Mouse (Mus musculus) spleen, postnatal 4 days (tissue): ENCODE results near the gene Tmem208.
A peak's percentile ranks its signal among the peaks of the same experiment; 100 is the strongest.

ENCODE experiments used
- DNase-seq, 2 experiments: peaks; one replicate each; pipeline ENCODE4 v3.0.0; 2022; ENCODE audit warnings: low spot score in 2 of 2

The Tmem208 gene

DNA sequence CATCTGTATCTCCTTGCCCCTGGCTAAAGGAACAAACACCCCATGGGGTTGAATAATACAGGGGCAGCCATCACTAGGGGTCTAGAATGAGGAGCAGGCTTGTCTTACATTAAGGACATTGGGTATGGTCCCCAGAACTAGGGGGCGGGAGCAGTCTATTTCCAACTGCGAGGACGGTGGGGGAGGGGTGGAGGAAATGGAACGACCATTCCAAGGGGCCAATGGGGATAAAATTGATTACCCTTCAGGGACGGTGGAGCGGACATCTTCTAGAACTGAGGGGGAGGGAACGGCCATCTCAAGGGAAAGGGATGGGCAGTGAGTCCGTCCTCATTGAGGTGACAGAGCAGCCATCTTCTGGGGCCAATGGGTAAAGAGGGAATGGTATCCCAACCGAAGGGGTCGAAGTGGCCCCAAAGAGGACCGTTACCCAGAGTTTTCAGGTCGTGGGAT is 487 bp upstream of the Tmem208 start:
- no peak for DNase-seq

DNA sequence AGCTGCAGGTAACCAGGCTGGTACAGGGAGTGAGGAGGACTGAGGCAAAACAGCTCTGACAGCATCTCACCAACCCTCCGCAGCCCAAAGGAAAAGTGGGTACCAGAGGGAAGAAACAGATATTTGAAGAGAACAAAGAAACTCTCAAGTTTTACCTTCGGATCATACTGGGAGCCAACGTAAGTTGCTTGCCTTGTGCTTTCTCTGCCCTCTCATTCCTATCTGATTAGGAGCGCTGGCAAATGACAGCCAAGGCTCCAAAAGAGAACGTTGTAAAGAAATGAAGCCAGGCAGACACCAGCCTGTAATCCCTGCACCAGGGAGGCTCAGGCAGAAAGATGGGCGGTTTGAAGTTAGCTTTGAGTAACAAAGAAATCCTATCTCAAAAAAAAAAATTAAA is 814 bp downstream of the Tmem208 start:
- DNase-seq = no peak

DNA sequence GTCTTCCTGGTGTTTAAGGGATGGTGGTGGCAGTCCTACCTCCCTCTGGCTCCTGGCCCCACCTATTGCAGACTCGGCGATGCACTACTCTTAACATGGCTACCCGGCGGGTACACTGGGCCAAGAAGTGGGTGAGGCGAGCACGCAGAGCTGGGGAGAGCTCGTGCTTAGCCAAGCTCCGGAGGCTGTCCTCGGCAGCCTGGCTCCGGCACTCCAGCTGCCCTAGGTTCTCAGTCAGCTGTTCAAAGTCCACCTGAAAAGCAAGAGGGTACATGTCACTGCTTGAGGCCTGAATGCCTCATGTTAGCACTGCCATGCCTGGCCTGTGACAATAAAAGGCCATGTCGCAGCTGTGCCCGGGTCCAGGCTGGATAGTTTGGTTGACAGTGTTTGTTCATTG is 4.2 kb downstream of the Tmem208 start:
- no peak for DNase-seq

DNA sequence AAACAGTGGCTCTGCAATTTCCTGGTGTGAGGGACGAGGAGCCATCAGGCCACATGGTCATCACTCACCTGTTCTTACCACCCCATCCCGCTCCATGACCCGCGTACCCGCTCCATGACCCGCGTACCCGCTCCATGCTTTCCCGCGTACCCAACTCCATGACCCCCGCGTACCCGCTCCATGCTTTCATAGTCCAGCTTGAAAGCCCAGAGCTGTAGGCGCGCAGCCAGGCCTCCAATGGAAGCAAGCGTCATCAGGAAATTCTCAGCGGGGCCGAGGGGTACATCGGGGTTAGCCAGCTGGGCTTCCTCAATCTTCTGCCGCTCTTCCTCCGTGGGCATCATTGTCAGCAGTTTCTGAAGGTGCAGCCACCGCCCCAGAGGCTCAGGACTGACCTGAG is 5.3 kb downstream of the Tmem208 start:
- DNase-seq = no peak

DNA sequence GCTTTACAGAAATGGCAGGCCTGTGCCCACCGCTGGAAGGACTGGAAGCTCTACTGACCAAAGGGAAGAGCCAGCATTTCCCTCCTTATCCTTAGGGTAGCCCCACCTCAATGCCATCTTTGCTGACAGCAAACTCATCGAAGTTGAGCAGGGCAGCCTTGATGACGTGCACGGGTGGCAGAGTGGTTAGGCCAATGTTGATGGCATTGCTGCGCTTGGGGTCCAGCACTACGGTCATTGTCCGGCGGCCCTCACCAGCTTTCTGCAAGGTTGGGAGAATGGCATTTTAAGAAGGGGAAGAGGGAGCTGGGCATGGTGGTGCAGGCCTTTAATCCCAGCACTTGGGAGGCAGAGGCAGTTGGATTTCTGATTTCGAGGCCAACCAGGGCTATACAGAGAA is 5.8 kb downstream of the Tmem208 start:
- DNase-seq = no peak

DNA sequence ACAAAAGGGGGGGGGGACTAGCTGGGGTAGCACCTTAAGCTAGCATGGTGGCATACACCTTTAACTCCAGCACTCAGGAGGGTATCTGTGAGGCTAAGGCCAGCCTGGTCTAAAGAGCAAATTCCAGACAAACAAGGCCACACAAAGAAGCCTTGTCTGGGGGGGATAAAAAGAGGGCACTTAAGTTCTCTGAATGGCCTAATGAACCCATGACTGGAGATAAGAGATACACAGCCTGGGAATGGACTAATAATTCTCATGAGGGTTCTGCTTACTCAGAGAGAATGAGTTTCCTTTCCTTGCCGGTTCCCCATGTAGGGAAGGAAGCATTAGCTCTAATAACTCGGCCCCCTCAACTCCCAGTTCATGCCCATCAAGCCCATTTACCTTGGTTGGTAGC is 6.4 kb downstream of the Tmem208 start:
- DNase-seq = no peak

DNA sequence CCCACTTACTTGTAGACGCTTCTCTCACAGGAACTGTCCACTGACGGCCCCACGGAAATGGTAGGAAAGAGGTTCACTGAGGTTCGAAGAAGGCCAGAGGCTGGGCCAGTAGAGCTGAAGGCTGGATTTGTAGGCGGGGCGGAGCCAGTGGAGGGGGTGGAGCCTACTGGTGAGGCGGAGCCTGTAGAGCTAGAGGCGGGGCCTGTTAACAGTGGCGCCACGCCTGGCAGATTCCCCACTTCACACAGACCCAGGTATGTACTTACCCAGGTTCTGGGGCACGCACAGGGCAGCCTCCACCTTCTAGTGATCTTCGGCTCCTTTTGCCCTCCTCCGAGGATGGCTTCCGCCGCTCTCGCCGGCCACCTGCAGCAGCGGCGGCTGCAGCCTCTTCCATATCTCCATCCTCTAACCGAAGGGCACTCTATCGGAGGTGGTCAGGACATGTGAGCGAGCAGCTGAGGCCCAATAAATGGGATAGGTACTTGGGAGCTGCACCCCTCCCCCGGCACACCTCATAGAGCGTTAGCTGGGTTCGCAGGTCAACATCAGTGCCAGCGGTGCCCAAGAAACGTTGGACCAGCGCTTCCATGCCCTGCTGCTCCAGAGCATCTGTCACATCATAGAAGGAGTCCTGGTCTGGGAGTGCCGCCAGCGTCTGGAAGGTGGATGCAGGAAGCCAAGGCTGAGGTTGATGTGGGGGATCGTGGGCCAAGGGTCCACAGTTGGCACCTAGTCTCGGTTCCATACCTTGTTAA is 10.4 kb downstream of the Tmem208 start:
- no peak for DNase-seq

DNA sequence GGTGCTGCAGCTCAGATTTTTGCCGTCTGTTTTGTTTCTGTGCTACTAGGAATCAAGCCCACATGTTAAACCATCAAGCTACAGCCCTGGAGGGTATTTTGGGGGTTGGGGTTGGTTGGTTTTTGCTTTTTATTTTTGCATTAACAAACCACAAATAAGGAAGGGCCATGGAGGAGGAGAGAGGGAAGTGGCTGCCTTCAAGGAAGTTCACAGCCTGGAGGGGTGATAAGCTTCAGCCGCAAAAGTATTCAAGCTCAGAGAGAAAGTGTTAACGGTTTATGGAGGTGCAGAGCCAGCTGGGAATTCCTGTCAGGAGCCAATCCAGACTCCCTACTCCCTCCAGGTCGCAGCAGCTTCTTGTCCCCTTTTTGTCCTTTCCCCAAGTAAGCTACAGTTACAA is 12.8 kb downstream of the Tmem208 start:
- DNase-seq = no peak

DNA sequence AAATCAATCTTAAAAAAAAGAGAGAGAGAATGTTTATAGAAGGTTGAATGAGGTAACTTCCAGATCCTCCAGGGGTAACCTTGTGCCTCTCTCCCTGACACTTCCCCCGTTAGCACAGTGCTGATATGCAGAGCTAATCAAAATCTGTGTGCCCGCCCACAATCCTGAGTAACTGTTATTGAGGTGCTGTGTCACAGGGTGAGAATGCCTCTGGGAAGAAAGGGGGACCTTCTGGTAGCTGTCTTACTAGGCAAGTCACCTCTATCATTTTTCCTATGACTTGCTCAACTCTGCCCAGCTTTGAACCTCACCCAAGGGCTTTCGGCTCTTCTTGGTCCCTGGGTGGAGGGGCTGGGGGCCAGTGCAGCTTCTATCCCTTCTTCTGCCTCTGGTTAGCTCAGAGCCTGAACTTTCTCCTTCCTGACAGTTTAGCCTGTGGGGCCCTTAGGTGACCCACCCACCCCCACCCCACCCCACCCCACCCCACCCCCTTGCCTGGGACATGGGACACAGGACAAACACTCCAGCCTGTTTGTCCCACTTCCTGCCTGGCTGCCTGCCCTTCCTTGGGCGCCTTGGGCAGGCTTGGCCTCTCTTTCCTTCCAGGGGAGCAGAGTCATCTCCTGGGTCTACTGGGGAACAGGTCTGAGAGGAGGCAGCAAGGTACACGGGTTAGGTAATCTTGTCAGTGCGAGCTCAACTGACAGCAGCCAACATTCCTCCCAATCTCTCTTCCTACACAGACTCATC is 13.9 kb downstream of the Tmem208 start:
- no peak for DNase-seq

DNA sequence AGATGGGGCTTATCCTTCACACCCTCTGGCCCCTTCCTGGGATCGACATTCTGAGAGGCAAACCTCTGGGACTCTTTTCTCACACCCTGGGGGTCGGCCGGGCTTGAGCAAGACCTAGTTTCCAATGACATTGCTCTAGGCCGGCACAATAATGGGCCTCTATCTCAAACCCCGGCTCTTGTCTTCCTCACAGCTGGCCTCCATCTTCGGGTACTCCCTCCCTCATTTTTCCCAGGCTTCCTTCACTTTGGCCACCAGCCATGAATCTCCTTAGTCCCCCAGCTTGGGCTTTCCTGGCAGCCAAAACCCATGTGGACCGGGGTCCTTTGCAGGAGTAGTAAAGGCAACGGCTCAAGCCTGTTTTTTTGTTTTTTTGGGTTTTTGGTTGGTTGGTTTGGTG is 15.2 kb downstream of the Tmem208 start:
- no peak for DNase-seq

DNA sequence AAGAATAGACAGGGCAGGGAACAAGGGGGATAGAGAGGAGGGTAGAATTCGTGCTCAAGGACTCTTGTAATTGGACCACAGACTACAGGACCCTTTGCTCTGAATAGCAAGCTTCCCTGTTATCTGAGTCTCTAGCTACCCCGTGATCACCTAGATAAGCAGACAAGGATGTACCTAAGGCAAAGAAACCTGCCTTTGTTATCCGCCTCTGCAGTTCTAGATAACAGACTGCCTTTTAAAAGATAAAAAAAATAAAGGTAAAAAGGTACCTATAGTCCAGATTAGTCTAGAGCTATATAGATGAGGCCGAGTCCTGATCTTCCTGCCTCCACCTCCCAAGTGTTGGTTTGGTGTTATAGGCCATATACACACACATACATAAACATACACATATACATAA is 16.6 kb downstream of the Tmem208 start:
- DNase-seq = no peak

DNA sequence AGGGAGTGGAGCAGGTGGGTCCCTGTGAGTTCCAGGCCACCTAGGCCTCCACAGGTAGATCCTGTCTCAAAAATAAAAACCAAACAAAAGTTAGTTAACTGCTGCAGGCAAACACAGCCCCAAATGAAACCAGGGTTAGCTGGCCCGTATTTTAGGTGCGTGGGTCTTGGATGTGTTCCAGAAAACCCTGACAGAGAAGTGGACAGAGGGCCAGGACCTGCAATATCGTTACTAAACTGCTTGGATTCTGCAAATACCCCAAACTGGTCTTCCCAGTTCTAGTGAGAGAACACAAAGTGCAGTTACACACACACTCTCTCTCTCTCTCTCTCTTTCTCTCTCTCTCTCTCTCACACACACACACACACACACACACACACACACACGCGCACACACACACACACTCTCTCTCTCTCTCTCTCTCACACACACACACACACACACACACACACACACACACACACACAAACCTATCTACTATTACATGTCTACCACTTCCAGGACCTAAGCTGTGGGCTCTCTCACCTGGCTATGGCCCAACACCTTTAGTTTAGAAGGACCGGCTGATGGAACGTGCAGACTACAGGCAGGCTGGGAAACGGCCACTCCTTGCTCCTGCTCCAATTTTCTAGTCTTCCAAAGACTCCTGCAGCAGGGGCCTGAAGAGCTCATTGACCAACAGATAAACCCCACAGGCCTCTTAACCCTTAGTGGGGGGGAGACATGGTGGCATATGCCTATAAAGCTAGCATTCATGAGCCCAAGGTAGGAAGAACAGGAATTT is 17.8 kb downstream of the Tmem208 start:
- no peak for DNase-seq

DNA sequence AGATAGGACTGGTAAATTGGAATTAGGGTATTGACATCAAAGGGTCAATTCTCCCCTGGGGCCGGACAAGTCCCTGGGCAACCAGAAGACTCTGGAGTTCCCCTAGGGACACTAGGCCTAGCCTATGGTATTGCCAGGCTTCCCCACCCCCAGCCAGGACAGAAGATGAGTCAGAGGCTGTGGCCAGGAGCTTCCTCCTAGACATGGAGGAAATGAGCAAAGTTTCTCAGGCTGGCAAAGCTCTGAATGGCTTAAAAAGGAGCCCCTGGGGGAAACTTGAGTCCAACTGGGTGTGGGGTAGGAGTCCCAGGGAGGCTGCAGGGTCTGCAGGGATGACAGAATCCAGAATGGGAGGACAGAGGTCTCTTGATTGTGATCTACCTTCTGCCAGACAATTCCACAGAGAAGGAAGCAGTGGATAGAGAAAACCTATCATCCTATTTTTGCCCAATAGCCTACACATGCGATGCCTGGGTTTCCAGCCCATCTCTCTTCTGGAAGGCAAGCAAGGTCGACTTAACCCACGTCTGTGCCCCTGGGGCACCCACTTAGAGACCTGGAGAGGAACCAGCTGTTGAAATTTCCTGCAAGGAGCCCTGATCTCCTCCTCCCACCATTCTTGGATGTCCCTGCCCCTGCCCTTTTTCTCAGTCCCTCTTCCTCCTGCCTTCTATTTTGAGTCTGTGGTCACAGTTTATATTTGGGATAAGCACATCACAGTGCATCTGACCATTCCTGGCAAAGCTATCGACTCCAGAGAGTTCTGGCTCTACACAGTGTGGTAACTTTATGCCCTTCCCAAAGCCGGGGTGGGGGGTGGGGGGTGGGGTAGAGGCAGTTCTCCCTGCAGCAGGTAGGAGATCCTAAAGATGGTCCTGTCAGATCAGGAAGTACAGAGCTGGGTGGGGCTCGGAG is 19.2 kb downstream of the Tmem208 start:
- DNase-seq = peak in 1 of 2 experiments; percentile 63

DNA sequence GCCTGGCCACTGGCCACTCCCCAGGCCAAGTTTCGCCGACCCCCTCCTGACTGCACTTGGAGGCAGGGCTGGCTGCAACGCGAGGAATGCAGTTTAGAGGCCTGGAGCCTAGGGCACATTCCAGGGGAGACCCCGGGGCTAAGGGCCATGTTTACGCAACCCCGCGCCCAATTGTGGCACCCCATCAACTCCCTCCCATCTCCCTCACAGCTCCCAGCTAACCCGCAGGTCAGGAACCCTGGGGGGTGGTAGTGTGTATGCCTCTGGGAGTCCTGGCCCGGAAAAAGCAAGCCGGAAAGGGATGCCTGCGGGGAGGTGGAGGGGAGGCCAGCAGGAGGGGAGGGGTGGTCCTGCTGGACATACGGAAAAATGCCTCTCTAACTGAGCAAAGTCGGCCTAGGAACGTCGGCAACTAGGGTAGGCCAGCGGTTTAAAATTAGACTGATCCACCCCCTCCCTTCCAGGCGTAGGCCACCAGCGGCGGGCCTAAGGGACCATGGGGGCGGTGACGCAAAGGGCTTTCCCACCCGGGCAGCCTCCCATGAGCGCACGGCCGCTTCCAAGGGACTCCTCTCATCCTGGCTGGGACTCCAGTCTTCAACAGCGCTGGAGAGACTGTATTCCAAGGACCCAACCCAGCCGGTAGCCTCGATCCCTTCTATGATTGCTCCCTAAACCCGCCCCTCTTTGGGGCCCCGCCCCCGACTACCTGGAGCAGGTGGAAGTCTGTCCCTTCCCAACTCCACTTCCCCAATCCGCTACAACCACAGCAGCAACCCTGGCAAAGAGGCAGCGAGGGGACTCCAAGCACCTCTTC is 20.7 kb downstream of the Tmem208 start:
- DNase-seq = peak in 1 of 2 experiments; percentile 67

DNA sequence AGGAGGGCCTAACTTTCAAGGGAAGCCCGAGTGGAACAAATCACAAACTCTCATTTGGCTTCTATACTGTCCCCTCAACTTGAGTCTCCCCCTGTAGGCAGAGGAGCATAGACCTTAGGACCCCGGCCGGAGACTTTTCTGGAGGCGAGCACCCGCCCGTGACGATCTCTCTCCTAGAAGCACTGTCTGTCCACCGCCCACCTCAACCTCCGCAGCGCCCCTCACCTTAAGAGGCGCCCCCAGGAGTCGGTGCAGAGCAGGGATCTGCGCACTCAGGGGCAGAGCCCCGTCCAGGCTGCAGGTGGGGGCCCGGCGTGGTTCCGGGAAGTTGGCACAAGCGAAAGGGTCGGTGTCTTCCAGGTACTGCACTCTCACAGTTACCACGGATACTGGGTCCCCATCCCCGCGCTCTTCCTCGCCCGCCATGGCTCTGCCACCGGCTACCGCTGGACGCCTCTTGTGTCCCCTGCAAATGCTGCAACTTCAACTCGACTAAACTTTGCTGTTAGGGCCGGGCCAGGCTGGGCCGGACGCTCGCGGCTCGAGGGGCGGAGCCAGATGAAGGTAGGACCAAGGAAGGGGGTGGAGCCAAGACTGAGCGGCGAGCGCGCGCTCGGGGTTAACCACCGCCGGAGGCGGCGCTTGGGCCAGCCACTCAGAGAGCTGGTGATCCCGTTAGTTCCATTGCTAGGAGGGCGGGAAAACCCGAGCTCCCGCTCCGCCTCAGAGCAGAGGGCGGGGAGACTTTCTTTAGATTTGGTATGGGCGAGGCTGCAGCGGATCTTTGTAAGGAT is 21.5 kb downstream of the Tmem208 start, which contains the start of gene Fhod1:
Gene Fhod1 (minus strand): TSS at position 526 of the 794 bp plus-strand sequence.
- DNase-seq = peak; percentile 91 to 93

DNA sequence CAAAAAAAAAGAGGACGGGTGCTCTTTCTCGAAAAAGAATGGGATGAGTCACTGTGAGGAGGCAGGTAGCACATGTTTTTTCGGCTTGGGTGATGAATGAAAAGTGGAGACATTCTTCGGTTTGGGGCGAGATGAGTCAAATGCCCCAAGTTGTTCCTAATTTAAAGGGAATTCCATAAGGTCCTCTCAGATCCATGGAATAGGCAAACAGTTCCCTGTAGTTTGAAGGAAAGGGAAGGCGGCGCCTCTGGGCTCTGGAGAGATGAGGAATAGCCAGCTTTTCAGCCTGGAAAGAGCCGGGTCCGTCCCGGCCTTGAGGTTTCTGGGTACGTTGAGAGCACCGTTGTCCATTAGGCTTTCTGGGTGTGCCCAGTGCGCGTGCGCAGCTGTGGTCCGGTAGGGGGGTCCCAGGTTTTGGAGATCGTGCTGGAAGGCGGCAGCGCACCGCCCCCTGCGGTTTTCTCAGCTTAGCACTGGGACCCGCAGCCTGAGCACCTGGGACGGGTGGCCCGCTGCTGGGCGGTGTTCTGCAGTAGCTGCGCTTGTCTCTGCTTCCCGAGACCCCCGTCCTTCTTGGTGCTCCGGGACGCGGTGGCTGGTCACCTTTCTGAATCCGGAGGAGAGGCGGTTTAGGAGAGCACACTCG is 22.4 kb downstream of the Tmem208 start, which contains the start of gene Slc9a5:
Gene Slc9a5 (plus strand): TSS at position 394 of the 646 bp plus-strand sequence.
- peak in 1 of 2 experiments; percentile 70 for DNase-seq

DNA sequence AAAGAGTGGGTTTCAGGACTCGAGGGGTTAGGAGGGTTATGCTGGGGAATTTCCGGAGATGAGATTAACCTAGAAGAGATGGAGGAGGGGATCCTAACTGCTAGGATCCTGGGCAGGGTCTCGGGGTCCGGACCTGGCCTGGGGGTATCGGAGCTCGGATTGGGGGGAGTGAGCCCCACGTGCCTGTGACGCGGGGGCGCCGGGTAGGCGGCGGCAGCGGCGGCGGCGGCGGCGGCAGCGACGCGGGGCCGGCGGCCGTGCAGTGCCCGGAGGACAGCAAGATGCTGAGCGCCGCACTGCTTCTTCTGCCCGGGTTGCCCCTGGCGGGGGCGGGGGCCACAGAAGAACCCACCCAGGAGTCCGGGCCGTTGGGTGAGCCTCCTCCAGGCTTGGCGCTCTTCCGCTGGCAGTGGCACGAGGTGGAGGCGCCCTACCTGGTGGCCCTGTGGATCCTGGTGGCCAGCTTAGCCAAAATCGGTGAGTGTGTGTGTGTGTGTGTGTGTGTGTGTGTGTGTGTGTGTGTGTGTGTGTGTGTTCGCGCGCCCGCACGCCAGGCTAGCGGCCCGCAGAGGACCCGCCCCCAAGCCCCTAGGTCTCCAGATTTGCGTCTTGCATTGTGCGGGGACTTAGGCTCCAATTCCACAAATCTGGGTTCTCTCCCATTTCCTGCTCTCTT is 23.1 kb downstream of the Tmem208 start:
- peak in 1 of 2 experiments; percentile 65 for DNase-seq

DNA sequence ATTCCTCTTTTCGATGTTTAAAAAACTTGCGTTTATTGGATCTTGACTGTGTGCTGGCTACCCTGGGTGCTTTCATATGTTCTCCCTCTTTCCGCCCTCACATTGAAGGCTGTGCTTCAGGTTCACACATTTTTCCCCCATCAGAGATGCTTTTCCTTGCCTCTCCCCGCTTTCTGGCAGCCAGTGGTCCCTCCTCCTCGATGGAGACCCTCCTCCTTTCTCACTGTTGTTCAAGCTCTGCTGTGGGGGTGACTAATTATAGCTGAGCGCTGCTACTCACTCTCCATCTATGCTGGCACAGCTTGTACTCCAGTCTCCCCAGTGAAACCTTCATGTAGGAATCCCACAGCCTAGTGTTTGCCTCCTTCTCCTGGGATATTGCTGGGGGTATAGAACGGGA is 24.0 kb downstream of the Tmem208 start:
- DNase-seq = no peak
